32 mouse cellular contexts compared by ENCODE assay signal in genomic region chr1:26649704-26650388, GRCm38 (mm10). TPM values are rescaled to one million over a fixed set of nuclear protein-coding genes. Genes with fewer than 3 reads are reported as not detected.
DNase-seq lines count a peak whose midpoint lies in the region; ATAC-seq and TF ChIP-seq lines count a peak whose summit lies in the region.
"Had no signal": no experiment of that assay in that cellular context is flagged by ENCODE, and none has a peak within 500 bp of the region (broad histone marks: within the 10 kb centered on the region; RNA-seq: fewer than 3 reads in every experiment).

No protein-coding gene starts in this region.

- no peak overlapping the region for H3K27ac ChIP-seq in forebrain, embryonic 12.5 days
- no peak overlapping the region for H3K27ac ChIP-seq in forebrain, embryonic 16.5 days (ENCODE audit: low read length)
- no peak overlapping the region for H3K27ac ChIP-seq in midbrain, embryonic 10.5 days (replicated peaks)
- H3K27ac ChIP-seq in midbrain, postnatal 0 days (ENCODE audit: low read depth, low read length), result no peak overlapping the region
- no peak overlapping the region for H3K27ac ChIP-seq in midbrain, embryonic 12.5 days (replicated peaks)
- no peak overlapping the region for H3K27ac ChIP-seq in thymus, adult 2 months (ENCODE audit: control insufficient read depth, insufficient read depth, low read length)
- H3K27ac ChIP-seq: embryonic facial prominence, embryonic 15.5 days; gastrocnemius, adult 2 months; heart, embryonic 15.5 days; kidney, postnatal 0 days; macrophage; neural tube, embryonic 15.5 days had no signal

- TF ChIP-seq CTCF in midbrain, postnatal 0 days (IDR thresholded peaks at IDR 0.05), result no peak
- TF ChIP-seq CTCF in thymus, adult 2 months (IDR thresholded peaks at IDR 0.05; ENCODE audit: borderline replicate concordance, control insufficient read depth, extremely low read depth, insufficient read depth, low read length, poor library complexity), result no peak

- ATAC-seq in forebrain, embryonic 12.5 days (ENCODE audit: low FRiP score), result peak; percentile 69
- ATAC-seq in forebrain, embryonic 16.5 days, result no peak
- no peak for ATAC-seq in midbrain, postnatal 0 days (ENCODE audit: low FRiP score)
- peak; percentile 73 for ATAC-seq in midbrain, embryonic 12.5 days (ENCODE audit: low FRiP score, low read depth)

- TF ChIP-seq POLR2A in thymus, adult 2 months (IDR thresholded peaks at IDR 0.05; ENCODE audit: control insufficient read depth, extremely low read depth, insufficient read depth, low read length, poor library complexity), result no peak

- H3K4me1 ChIP-seq in forebrain, embryonic 12.5 days, result no peaks in the 10 kb centered on the region
- no peaks in the 10 kb centered on the region for H3K4me1 ChIP-seq in forebrain, embryonic 16.5 days (replicated peaks; ENCODE audit: control insufficient read depth, insufficient read depth, low read length)
- H3K4me1 ChIP-seq in midbrain, embryonic 10.5 days, result peaks cover 3% of the 10 kb centered on the region; the same call in 1 of the 2 replicates
- H3K4me1 ChIP-seq in midbrain, postnatal 0 days (ENCODE audit: insufficient read depth, low read length), result no peaks in the 10 kb centered on the region
- H3K4me1 ChIP-seq in midbrain, embryonic 12.5 days, result no peaks in the 10 kb centered on the region
- H3K4me1 ChIP-seq in thymus, adult 2 months (replicated peaks; ENCODE audit: control insufficient read depth, insufficient read depth, low read length), result no peaks in the 10 kb centered on the region
- H3K4me1 ChIP-seq: embryonic facial prominence, embryonic 15.5 days; heart, embryonic 15.5 days; neural tube, embryonic 15.5 days had no signal

- peak; percentile 14 for DNase-seq in midbrain, embryonic 10.5 days (ENCODE audit: low spot score)
- no peak for DNase-seq in midbrain, postnatal 0 days (ENCODE audit: low spot score)
- DNase-seq in retina, postnatal 1 day, result peak; percentile 3
- no peak for DNase-seq in thymus, adult 2 months
- no peak for DNase-seq in kidney, postnatal 36 days
- DNase-seq: adrenal gland, adult 2 months; cerebellum, adult 18-20 months; gastrocnemius, adult 2 months; heart, postnatal 4 days; kidney, adult 2 months; right cerebral cortex, postnatal 14 days; thymus, postnatal 25 days had no signal

- no peaks in the 10 kb centered on the region for H3K27me3 ChIP-seq in forebrain, embryonic 12.5 days
- no peaks in the 10 kb centered on the region for H3K27me3 ChIP-seq in forebrain, embryonic 16.5 days (replicated peaks; ENCODE audit: control insufficient read depth, insufficient read depth, low read length)
- no peaks in the 10 kb centered on the region for H3K27me3 ChIP-seq in midbrain, embryonic 10.5 days (ENCODE audit: low read depth, poor library complexity, severe bottlenecking)
- H3K27me3 ChIP-seq in midbrain, postnatal 0 days (ENCODE audit: insufficient read depth, low read length), result no peaks in the 10 kb centered on the region
- no peaks in the 10 kb centered on the region for H3K27me3 ChIP-seq in midbrain, embryonic 12.5 days
- no peaks in the 10 kb centered on the region for H3K27me3 ChIP-seq in thymus, adult 2 months (ENCODE audit: control insufficient read depth, insufficient read depth, low read length)
- H3K27me3 ChIP-seq: embryonic facial prominence, embryonic 15.5 days; heart, embryonic 15.5 days; neural tube, embryonic 15.5 days had no signal

- H3K9ac ChIP-seq in forebrain, embryonic 12.5 days, result no peak overlapping the region
- no peak overlapping the region for H3K9ac ChIP-seq in forebrain, embryonic 16.5 days (replicated peaks; ENCODE audit: low read depth, low read length)
- H3K9ac ChIP-seq in midbrain, postnatal 0 days (replicated peaks; ENCODE audit: low read length, poor library complexity, severe bottlenecking), result no peak overlapping the region
- no peak overlapping the region for H3K9ac ChIP-seq in midbrain, embryonic 12.5 days (replicated peaks)
- H3K9ac ChIP-seq: embryonic facial prominence, embryonic 15.5 days; heart, embryonic 15.5 days; neural tube, embryonic 15.5 days had no signal

- no peaks in the 10 kb centered on the region for H3K36me3 ChIP-seq in forebrain, embryonic 12.5 days (replicated peaks)
- H3K36me3 ChIP-seq in forebrain, embryonic 16.5 days (ENCODE audit: control insufficient read depth, insufficient read depth), result no peaks in the 10 kb centered on the region
- H3K36me3 ChIP-seq in midbrain, embryonic 10.5 days, result no peaks in the 10 kb centered on the region
- H3K36me3 ChIP-seq in midbrain, postnatal 0 days (ENCODE audit: insufficient read depth, low read length), result no peaks in the 10 kb centered on the region
- H3K36me3 ChIP-seq in midbrain, embryonic 12.5 days, result no peaks in the 10 kb centered on the region
- no peaks in the 10 kb centered on the region for H3K36me3 ChIP-seq in thymus, adult 2 months (ENCODE audit: control insufficient read depth, insufficient read depth, low read length)
- H3K36me3 ChIP-seq: embryonic facial prominence, embryonic 15.5 days; heart, embryonic 15.5 days; neural tube, embryonic 15.5 days had no signal

- 41% methylated on average over 1 of the region's 1 CpGs for WGBS in forebrain, embryonic 12.5 days
- WGBS in forebrain, embryonic 16.5 days, result 55% methylated on average over 1 of the region's 1 CpGs
- 33% methylated on average over 1 of the region's 1 CpGs for WGBS in midbrain, embryonic 10.5 days
- WGBS in midbrain, postnatal 0 days, result 32% methylated on average over 1 of the region's 1 CpGs
- WGBS in midbrain, embryonic 12.5 days, result 30% methylated on average over 1 of the region's 1 CpGs
- WGBS in thymus, adult 2 months, result 76% methylated on average over 1 of the region's 1 CpGs

- no peaks in the 10 kb centered on the region for H3K9me3 ChIP-seq in forebrain, embryonic 12.5 days
- no peaks in the 10 kb centered on the region for H3K9me3 ChIP-seq in forebrain, embryonic 16.5 days (ENCODE audit: control insufficient read depth, low read length)
- H3K9me3 ChIP-seq in midbrain, embryonic 10.5 days (replicated peaks), result no peaks in the 10 kb centered on the region
- H3K9me3 ChIP-seq in midbrain, postnatal 0 days (ENCODE audit: low read length), result no peaks in the 10 kb centered on the region
- H3K9me3 ChIP-seq in midbrain, embryonic 12.5 days, result no peaks in the 10 kb centered on the region
- H3K9me3 ChIP-seq: embryonic facial prominence, embryonic 15.5 days; heart, embryonic 15.5 days; neural tube, embryonic 15.5 days had no signal

- H3K4me2 ChIP-seq in forebrain, embryonic 12.5 days, result no peak overlapping the region
- H3K4me2 ChIP-seq in forebrain, embryonic 16.5 days (ENCODE audit: low read length), result no peak overlapping the region
- no peak overlapping the region for H3K4me2 ChIP-seq in midbrain, postnatal 0 days (ENCODE audit: low read depth, low read length, poor library complexity, severe bottlenecking)
- H3K4me2 ChIP-seq in midbrain, embryonic 12.5 days (replicated peaks), result no peak overlapping the region
- H3K4me2 ChIP-seq: embryonic facial prominence, embryonic 15.5 days; heart, embryonic 15.5 days; neural tube, embryonic 15.5 days had no signal

- no peak overlapping the region for H3K4me3 ChIP-seq in forebrain, embryonic 12.5 days (replicated peaks)
- no peak overlapping the region for H3K4me3 ChIP-seq in forebrain, embryonic 16.5 days (replicated peaks; ENCODE audit: low read length)
- H3K4me3 ChIP-seq in midbrain, embryonic 10.5 days, result no peak overlapping the region
- H3K4me3 ChIP-seq in midbrain, postnatal 0 days (ENCODE audit: low read depth, low read length), result no peak overlapping the region
- no peak overlapping the region for H3K4me3 ChIP-seq in midbrain, embryonic 12.5 days
- no peak overlapping the region for H3K4me3 ChIP-seq in thymus, adult 2 months (ENCODE audit: control insufficient read depth, insufficient read depth, low read length)
- H3K4me3 ChIP-seq: embryonic facial prominence, embryonic 15.5 days; gastrocnemius, adult 2 months; heart, embryonic 15.5 days; neural tube, embryonic 15.5 days had no signal

RNA-seq across cellular contexts. Expression of gene 4931408C20Rik, which starts 37.4 kb away (rescaled TPM):
- not detected in 2 replicates for polyA plus RNA-seq in forebrain, embryonic 12.5 days (2016; fragmentation: Nextera tagmentation; extraction: Ambion mirVana)
- not detected in 2 replicates for polyA plus RNA-seq in forebrain, embryonic 16.5 days (2015; fragmentation: Nextera tagmentation; extraction: Ambion mirVana)
- polyA plus RNA-seq in midbrain, embryonic 10.5 days (2016; fragmentation: Nextera tagmentation; extraction: Ambion mirVana), result not detected in 2 replicates
- total RNA-seq in midbrain, postnatal 0 days (2014; rRNA removed), result not detected in 2 replicates
- not detected in 2 replicates for polyA plus RNA-seq in midbrain, postnatal 0 days (2015; fragmentation: Nextera tagmentation; extraction: Ambion mirVana)
- not detected in 2 replicates for polyA plus RNA-seq in midbrain, embryonic 12.5 days (2016; fragmentation: Nextera tagmentation; extraction: Ambion mirVana)
- polyA plus RNA-seq in thymus, adult 2 months (2012; rRNA removed), result 0.03 and 0.05 TPM in 2 replicates
- total RNA-seq: adrenal gland, adult 2 months; adrenal gland, postnatal 4 days; gastrocnemius, adult 2 months; gastrocnemius, postnatal 4 days; heart, postnatal 4 days; layer of hippocampus, postnatal 10 days; left cerebral cortex, postnatal 10 days; liver, adult 2 months; MEL had no signal
- polyA plus RNA-seq: adrenal gland, adult 2 months; C2C12; embryonic facial prominence, embryonic 15.5 days; frontal cortex, adult 2 months; heart, embryonic 15.5 days; intestine, embryonic 14.5 days; kidney, adult 2 months; kidney, postnatal 0 days; limb, embryonic 11.5 days; liver, adult 2 months; liver, embryonic 16.5 days; lung, embryonic 16.5 days; macrophage; neural tube, embryonic 15.5 days had no signal

Comparison
In these comparisons a context has a peak if more than half of its experiments do, and no peak if none do; other contexts are left out.
1. ATAC-seq: peak in forebrain, embryonic 12.5 days (single experiment) and midbrain, embryonic 12.5 days (single experiment); none in forebrain, embryonic 16.5 days (single experiment) and midbrain, postnatal 0 days (single experiment).
2. DNase-seq: peak in midbrain, embryonic 10.5 days (single experiment) and retina, postnatal 1 day (single experiment); none in midbrain, postnatal 0 days (single experiment), thymus, adult 2 months (single experiment) and kidney, postnatal 36 days (0 of 2).